Mouse (Mus musculus) E14TG2a.4 (cell line): ENCODE data around the gene Lrrfip2.

Experiments
- CTCF ChIP-seq: conservative IDR thresholded peaks from 2 replicates; pipeline ENCODE4 v1.5.1; 2014; ENCODE audit warnings: low read length
- NANOG ChIP-seq: IDR thresholded peaks from 2 replicates; pipeline ENCODE4 v1.6.1; 2014; ENCODE audit warnings: borderline replicate concordance, low read length, mixed read lengths

DNA sequence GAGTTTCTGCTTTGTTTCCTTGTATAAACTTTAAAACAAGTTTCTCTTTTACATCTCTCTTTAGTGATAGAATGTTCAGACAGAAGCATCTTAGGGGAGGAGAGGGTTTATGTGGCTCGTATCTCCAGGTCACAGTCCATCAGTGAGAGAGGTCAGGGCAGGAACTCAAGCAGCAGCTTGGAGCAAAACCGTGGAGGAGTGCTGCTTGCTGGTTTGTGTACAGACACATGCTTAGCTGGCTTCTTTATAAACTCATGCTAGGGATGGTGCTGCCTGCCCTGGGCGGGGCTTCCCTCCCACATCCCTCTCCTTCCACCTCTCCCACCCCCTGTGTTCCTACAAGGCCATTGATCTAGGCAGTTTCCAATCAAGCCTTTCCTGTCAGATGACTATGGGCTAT, 53.0 kb downstream of the Lrrfip2 start:
- TF ChIP-seq CTCF (no peak), NANOG (no peak)
